Mouse (Mus musculus) neural tube, embryonic 10.5 days (tissue): ENCODE data around the gene Prss53.
A peak's percentile ranks its signal among the peaks of the same experiment; 100 is the strongest.
"Not testable (repeated sequence)": the region's sequence is repeated elsewhere in the genome, so short reads cannot be mapped to it uniquely, and the experiment has no call there.

ENCODE experiments used
- DNase-seq: peaks from one replicate; pipeline ENCODE4 v3.0.0-alpha.2; 2017; ENCODE audit warnings: low spot score; ENCODE audit errors: extremely low spot score

Gene Prss53

DNA sequence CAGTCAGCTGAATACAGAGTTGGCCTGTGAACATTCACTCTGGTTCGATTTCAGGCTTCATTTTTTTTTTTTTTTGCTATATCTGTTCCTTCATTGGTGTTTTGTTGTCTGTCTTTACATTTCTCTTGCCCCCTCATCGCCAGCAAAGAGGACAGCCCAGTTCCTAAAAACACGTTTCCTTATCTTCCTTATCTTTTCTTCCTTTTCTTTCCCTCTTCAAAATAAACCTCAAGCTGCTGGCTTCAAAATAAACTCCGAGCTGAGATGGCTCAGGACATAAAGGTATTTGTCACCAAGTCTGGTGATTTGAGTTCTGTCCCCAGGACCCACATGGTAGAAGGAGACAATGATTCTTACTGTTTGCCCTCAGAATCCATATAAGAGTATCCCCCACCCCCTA is 22.2 kb upstream of the Prss53 start:
- no peak for DNase-seq

DNA sequence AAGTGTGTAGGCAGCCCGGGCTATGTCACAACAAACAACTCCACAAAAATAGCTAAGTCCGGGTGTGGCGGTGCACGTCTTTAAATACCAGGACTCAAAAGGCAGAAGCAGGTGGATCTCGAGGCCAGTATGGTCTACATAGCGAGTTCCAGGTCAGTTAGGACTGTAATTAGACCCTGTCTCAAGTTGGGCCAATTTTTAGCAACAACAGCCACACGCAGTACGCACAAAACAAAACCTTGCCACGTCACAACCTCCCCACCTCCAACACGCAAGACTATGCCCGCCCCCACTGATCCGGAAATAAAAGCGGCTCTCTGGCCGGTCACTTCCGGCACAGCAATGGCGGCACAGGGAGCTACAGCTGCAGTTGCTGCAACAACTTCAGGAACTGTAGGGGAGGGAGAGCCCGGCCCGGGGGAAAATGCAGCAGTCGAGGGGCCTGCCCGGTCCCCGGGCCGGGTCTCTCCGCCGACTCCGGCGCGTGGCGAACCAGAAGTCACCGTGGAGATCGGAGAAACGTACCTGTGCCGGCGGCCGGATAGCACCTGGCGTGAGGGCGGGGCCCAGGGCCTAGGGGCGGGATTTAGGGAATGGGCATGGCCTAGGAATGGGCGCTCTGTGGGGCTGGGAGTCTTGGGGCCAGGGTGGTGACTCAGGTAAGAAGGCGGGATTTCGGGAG is 21.6 kb upstream of the Prss53 start, which contains the start of gene Kat8:
Kat8 (plus strand) TSS at position 327 of the 682 bp plus-strand sequence.
- peak; percentile 92 for DNase-seq

DNA sequence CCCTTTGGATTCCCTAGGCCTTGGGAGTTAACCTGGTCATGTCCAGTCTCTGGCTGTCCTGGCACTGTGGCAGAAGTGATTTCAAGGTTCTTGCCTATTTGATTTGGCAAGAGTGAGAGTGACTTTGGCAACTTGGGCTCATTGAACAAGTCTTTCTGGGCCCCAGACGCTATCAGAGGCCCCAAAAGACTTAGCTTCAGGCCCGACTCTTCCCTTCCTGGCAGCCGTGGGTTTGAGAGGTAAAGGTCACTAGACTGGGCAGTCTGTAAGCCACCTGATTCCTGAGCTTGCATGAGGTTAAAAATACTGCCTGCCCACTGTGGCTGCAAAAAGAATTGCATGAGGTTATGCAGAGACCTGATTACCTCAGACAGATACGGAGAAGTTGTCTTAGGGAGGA is 17.9 kb upstream of the Prss53 start:
- DNase-seq = no peak

DNA sequence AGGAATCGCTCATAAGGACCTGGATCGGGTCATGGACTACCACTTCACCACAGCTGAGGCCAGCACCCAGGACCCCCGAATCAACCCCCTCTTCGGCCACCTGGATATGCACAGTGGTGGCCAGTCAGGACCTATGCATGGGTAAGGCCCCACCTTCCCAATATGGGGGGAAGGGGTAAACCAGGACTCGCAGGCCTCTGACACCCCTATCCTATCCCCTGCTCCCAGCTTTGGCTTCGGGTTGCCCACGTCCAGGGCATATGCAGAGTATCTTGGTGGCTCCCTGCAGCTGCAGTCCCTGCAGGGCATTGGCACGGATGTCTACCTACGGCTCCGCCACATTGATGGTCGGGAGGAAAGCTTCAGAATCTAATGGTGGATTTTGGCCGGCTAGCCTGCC is 17.2 kb upstream of the Prss53 start:
- DNase-seq = no peak

DNA sequence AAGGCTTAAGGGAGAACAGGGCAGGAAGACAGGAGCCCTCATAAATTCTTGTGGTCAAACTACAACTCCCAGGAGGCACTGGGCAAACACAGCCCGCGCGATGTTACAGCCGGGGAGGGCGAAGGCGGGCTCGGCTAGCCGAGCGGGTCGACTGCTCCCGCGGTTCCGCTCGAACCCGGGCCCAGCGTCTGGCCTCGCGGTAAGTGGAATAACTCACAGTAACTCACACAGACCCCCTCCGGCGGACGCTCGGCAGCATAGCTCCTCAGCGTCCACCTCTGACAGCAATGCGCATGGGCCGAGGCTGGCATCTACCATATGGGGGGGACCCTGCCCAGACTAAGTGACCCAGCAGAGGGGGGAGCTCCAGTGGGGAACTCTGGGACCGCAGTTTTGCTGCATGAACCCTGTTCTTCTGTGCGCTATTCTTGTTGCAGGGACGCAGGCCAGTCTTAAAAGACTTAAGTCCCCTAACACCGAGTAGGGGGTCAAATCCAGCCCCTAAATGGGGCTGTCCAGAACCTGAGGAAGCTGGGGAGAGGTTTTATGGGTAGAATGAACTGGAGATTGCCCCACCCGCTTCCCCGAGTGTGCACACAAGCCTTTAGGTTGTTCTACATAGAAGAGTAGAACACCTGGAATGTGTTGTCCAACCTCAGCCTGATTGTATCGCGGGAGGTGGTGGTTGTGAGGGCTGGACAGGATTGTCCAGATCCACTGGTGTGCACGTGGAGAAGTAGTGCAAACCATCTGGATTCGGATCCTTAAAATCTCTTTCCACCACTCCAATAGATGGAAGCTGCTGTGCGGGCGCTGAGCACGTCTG is 13.4 kb upstream of the Prss53 start, which contains the start of gene Bckdk:
Bckdk (plus strand) TSS at position 112 of the 826 bp plus-strand sequence.
- DNase-seq = peak; percentile 80

DNA sequence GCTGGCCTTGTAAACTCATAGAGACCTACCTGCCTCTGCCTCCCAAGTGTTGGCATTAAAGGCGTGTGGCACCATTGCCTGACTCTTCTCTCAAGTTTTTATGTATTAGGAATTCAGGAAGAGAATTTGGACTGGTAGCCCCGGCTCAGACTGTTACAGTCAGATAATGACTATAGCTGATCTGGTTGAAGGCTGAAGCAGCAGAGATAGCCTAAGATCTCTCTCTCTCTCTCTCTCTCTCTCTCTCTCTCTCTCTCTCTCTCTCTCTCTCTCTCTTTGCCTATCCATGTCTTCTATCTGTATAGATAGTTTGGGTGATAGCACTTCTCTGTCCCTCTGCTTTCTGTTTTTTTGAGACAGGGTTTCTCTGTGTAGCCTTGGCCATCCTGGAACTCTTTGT is 11.0 kb upstream of the Prss53 start:
- no peak for DNase-seq

DNA sequence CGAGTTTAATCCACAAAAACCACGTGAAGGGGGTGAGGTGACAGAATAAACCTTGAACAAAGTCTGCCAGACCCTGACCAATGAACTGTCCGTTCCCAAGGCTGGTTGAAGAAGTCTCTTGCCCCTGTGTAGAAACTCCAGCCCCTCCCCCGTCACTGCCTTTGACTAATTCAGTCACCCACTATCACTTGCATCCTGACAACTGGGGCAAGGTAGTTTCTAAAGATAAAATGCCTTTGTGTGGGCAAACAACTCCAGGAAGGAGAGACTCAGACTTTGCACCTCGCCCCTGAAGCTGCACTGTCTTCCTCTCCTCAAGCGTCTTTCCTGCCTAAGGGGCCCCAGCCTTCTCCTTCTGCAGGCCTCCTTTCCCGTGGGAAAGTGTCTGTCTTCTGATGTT is 9.2 kb upstream of the Prss53 start:
- DNase-seq = no peak

DNA sequence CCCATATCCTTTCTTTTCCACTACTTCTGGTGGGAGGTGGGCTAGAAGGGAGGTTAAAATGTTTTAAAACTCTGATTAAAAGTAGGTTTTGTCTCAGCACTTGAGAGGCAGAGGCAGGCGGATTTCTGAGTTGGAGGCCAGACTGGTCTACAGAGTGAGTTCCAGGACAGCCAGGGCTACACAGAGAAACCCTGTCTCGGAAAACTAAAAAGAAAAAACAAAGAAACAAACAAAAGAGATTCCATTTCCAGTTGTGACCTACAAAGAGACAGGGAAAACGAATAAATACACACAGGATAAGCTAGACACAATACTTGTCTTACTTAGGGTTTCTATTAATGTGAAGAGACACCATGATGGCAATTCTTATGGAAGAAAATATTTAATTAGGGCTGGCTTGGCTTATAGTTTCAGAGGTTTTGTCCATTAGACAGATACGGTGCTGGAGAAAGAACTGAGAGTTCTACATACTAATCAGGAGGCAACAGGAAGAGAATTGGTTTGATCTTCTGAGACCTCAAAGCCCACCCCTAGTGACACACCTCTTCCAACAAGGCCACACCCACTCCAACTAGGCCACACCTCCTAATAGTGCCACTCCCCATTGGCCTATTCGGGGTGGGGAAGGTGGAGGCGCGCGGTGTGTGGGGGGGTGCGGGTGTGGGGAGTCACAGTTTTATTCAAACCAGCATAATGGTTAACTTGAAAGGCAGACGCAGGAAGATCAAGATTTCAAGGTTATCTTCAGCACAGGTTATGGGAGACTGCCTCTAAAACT is 7.6 kb upstream of the Prss53 start:
- no peak for DNase-seq

DNA sequence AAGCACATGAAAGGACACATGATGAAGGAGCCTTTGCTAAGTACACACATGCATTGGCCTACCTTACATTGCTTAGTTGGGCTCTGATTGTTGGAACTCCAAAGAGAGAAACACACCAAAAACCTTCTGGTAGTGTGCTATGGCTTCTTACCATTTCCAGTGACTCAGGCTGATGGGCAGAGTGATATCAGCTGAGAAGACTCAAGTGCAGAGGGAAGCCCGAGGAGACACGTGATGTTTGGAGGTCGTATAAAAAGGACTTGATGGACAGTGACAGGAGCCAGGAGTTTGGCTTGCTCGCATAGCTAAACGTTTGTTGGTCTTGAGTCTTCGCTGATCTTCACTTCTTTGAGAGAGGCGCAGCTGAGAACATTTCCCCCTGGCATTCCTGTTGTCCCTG is 6.8 kb upstream of the Prss53 start:
- DNase-seq = no peak

DNA sequence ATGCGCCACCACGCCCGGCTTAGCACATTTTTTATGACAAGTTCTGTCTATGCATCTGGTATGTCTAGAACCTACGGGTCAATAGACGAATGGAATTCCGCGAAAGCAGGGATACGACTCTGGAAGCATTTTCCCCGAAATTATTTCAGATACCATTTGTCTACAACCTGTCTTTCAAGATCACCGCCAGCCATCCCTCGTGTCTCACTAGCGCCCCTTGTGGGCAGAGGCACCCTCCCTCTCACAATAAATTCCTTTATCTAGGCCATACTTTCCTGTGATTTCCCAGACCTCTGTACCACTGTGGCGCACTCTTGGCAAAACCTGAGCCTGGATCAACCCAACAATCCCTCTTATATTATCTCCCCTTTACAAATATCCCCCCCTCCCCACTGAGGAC is 5.6 kb upstream of the Prss53 start:
- peak; percentile 53 for DNase-seq

DNA sequence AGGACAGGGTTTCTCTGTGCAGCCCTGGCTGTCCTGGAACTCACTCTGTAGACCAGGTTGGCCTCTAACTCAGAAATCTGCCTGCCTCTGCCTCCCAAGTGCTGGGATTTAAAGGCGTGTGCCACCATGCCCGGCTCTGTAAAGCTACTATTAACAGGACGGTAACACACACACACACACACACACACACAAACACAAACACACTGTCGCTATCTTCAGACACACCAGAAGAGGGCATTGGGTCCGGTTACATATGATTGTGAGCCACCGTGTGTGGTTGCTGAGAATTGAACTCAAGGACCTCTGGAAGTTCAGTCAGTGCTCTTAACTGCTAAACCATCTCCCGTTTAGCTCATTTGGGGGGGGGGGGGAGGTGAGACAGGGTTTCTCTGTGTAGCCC is 5.1 kb upstream of the Prss53 start:
- DNase-seq = not testable (repeated sequence)

DNA sequence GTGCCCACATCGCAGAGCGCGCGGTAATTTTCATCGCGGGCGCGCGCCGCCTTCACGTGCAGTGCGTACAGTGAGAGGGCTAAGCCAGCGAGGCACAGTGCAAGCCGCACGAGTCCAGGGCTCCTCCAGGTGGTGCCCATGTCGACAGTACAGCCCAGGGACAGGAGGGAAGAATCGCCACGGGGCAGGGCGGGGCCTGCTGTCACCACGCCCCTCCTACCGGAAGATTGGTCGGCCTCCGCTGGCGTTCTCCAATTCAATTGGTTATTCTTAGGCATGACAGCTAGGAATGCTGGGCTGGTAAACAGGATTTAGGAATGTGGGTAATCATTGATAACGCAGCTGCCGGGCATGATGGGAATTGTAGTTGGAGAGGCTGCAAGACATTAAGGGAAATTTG is 4.7 kb upstream of the Prss53 start, which contains the start of the genes Gm21974 and Vkorc1:
Gm21974 (minus strand) TSS at position 13 of the 400 bp plus-strand sequence.
Vkorc1 (minus strand) TSS at position 176 of the 400 bp plus-strand sequence.
- peak; percentile 93 for DNase-seq

DNA sequence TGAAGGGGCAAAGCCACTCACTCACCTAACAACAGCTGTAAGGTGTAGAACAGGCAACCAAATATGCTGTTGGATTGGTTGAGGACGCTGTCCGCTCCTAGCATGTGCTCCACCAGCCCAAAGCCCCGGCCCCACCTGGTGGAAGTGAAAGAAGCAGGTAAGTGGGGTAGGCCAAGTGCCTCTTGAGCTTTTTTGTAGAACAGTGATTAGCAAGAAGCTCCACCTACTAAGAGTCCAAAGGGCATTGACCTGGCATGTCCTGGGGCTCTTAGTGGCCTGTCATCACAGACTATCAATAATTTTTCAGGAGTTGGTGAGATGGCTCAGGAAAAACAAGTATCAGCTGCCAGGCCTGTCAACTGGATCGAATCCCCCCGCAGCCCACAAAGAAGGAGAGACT is 3.7 kb upstream of the Prss53 start:
- no peak for DNase-seq

DNA sequence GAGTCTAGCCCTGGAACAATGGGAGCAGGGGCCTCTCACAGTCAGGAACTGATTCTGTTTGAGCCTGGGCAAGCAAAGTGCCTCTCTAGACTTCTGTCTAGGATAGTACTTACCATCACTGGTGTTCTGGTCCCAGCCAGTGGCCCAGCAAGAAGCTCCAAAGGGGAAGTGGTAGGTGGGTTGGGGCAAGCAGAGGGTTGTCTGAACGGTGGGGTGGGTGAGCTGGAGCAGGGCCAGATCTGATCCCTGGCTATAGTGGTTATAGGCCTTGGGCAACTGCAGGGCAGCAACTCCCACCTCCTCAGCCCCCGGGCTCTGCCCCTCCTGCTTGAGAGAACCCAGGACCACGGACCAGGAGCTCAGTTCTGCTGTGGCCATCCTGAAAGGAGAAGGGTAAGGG is 1.9 kb downstream of the Prss53 start:
- no peak for DNase-seq

DNA sequence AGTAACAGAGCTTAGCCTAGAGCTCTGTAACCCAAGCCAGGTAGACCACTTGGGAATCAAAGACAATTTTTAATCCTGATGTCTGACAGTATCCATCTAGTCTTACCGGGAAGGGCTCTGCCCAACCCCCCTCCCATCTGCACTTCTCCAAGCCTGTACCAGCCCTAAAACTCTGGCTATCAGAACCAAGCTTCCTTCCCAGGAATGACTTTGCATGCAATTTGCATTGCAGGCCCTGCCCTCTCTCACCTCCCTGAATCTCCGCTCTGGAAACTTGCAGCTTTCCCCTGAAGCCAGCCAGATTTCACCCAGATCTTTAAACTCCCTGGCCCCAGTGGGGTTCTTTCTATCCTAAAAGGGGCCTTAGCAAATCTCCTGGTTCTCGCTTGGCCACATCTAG is 3.0 kb downstream of the Prss53 start:
- no peak for DNase-seq

DNA sequence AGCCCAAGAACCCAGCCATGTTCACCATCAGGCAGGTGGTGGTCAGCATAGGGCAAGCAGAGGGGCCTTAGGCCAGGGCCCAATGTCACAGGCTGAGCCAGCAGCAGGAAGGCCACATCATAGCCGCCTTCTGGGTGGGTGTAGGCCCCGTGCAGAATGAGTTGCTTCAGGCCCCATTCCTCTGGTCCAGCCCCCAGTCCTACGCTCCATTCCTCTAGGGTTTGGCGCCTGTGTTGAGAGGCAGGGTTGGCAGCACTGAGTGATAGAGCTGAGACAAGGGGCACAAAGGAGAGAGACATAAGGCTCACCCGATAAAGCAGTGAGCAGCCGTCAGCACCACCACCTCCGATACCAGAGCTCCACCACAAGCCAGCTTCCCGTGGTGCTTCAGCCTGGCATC is 3.6 kb downstream of the Prss53 start:
- no peak for DNase-seq

DNA sequence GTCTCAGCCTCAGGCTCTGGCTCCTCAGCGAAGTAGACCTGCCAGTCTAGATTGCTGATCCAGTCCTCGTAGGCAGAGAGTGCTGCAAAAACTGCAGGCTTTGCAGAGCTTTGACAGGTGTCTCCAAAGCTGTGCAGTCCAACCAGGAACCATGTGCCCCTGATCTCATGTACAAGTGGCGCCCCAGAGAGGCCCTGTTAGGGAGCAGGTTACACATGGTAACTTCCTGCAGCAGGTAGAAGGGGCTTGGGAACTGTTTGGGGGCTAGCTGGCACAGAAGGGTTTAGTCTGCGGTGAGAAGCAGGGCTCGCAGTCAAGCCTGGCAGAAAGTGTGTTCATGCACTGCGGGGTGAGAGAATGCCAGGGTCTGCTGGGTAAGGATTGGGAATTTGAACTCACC is 4.2 kb downstream of the Prss53 start:
- no peak for DNase-seq

DNA sequence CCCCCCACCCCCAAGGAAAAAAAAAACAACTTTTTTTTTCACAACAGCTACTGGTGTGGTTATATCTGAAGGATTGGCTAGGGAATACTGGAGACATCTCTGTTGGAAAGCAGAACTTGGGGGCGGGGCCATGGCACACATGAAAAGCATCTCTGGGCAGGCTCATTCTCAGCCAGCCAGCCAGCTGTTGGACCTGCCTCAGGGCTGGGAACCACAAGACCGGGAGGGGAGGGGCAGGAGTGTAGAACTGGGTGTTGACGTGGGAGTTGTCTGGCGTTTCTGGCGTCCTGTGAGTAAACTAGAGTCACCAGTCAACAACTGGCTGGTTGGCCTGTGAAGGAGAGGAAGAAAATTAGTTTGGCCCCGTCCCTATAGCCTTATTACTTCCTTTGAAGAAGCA is 4.8 kb downstream of the Prss53 start:
- DNase-seq = no peak

DNA sequence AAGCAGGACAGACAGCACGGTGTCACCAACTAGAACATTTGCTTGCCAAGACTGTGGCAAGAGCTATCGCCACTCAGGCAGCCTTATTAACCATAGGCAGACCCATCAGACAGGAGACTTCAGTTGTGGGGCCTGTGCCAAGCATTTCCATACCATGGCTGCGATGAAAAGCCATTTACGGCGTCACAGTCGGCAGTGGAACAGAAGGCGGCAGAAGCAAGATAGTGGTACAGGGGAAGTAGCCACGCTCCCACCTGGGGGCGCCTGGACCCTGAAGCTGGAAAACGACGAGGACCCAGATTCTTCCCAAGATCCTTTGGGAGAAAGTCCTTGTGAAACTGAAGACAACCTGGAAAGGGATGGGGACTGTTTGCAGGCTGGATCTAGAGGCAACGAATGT is 10.3 kb downstream of the Prss53 start:
- DNase-seq = no peak

DNA sequence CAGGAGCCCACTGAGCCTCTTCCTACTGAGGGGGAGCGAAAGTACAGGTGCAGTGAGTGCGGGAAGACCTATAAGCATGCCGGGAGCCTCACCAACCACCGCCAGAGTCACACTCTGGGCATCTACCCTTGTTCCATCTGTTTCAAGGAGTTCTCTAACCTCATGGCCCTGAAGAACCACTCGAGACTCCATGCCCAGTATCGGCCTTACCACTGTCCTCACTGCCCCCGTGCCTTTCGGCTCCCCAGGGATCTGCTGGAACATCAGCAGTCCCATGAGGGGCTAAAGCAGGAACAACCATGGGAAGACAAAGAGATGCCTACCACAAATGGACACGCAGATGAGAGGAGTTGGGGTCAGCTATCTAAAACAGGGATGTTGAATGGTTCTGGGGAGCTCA is 11.5 kb downstream of the Prss53 start:
- no peak for DNase-seq

DNA sequence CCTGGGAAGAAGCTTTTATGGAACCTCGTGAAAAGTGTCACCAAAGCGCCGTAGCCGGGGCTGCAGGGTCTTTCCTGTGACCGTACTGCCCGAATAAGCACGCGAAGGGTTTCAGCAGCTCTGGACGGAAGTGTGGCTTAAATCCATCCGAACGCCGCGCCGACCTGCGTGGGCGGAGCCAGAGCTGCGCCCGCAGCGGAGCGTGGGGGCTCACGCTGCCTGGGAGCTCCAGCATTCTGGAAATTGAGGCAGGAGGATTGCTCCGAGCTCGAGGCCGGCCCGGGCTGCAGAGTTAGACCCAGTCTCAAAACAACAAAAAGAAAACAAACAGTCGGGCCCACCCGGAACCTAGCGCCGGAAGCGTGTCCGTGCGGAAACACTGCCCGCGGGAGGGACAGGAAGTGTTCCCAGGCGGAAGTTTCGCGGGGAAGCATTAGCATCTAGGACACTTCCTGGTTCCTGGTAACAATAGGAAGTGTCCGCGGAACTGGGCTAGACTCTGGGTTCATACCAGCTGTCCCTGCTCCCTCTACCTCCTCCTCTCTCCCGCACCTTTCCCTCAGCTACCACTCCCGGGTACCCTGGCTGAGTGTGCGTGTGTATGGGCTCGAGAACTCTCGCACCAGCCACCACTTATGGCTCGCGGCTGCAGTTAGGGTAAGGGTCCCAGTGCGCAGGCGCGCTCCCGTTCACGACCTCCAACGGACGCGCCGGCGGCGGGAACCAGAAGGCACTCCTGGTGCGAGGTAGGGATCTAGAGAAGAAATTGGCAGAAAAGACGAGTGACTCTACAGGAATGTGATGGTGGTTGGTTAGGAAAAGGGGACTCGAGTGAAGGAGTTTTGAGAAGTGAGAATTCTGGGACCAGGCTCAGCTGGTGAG is 14.1 kb downstream of the Prss53 start, which contains the start of gene Zfp668:
Zfp668 (minus strand) TSS at position 362 of the 882 bp plus-strand sequence.
- peak; percentile 96 for DNase-seq
